8 mouse cellular contexts compared by ENCODE assay signal in genomic region chr12:59039971-59040844, GRCm38 (mm10). TPM values are rescaled to one million over a fixed set of nuclear protein-coding genes. Genes with fewer than 3 reads are reported as not detected.
DNase-seq lines count a peak whose midpoint lies in the region; ATAC-seq lines count a peak whose summit lies in the region.

No protein-coding gene starts in this region.

- WGBS in liver, embryonic 15.5 days (ENCODE audit: insufficient replicate concordance): 3% methylated on average over 23 of the region's 23 CpGs
- WGBS in neural tube, embryonic 11.5 days: 3% methylated on average over 23 of the region's 23 CpGs

- H3K9me3 ChIP-seq in liver, embryonic 15.5 days (replicated peaks): no peaks in the 10 kb centered on the region
- H3K9me3 ChIP-seq in neural tube, embryonic 11.5 days (ENCODE audit: control insufficient read depth, low read length): no peaks in the 10 kb centered on the region

- H3K27ac ChIP-seq in liver, embryonic 15.5 days (replicated peaks): peak overlapping the region; percentile 87
- peak overlapping the region; percentile 80 for H3K27ac ChIP-seq in neural tube, embryonic 11.5 days (ENCODE audit: low read depth, low read length)

- H3K4me1 ChIP-seq in liver, embryonic 15.5 days (replicated peaks): peaks cover 23% of the 10 kb centered on the region
- no peaks in the 10 kb centered on the region for H3K4me1 ChIP-seq in neural tube, embryonic 11.5 days (ENCODE audit: control insufficient read depth, insufficient read depth, low read length)

- no peaks in the 10 kb centered on the region for H3K27me3 ChIP-seq in liver, embryonic 15.5 days
- no peaks in the 10 kb centered on the region for H3K27me3 ChIP-seq in neural tube, embryonic 11.5 days (ENCODE audit: control insufficient read depth, insufficient read depth, low read length)

- H3K36me3 ChIP-seq in liver, embryonic 15.5 days (replicated peaks): peaks cover 32% of the 10 kb centered on the region
- peaks cover 2% of the 10 kb centered on the region for H3K36me3 ChIP-seq in neural tube, embryonic 11.5 days (ENCODE audit: control insufficient read depth, insufficient read depth, low read length)

- peak overlapping the region; percentile 28 for H3K4me3 ChIP-seq in liver, embryonic 15.5 days (replicated peaks)
- 0 out of 2 replicates have a peak overlapping the region, but pooled peaks have one; percentile 8 for H3K4me3 ChIP-seq in neural tube, embryonic 11.5 days (ENCODE audit: low read depth, low read length)

- ATAC-seq in inflammation-experienced regulatory T-cells, adult 6 months: peak; percentile 46
- peak; percentile 86 for ATAC-seq in liver, embryonic 15.5 days (ENCODE audit: insufficient read depth)
- peak; percentile 90 for ATAC-seq in neural tube, embryonic 11.5 days (ENCODE audit: insufficient read depth, low FRiP score, low TSS enrichment)
- no peak; the same call in 1 of the 2 replicates for ATAC-seq in erythroid progenitor cell, adult 5-6 weeks (replicated peaks; ENCODE audit: low FRiP score, poor library complexity, severe bottlenecking)

- H3K9ac ChIP-seq in liver, embryonic 15.5 days: no peak overlapping the region
- no peak overlapping the region; the same call in 1 of the 2 replicates for H3K9ac ChIP-seq in neural tube, embryonic 11.5 days (ENCODE audit: low read length)

- H3K4me2 ChIP-seq in liver, embryonic 15.5 days: peak overlapping the region; percentile 58
- H3K4me2 ChIP-seq in neural tube, embryonic 11.5 days (ENCODE audit: low read depth): peak overlapping the region; percentile 26

- DNase-seq in cerebellum, postnatal 10 days: peak; percentile 13 to 28
- no peak for DNase-seq in cerebellum, adult 11-12 months
- peak; percentile 51 for DNase-seq in c-Kit-negative CD71-positive TER-119-positive erythroid progenitor cells, embryonic 14.5 days (ENCODE audit: low read depth, low spot score)
- DNase-seq in gastrocnemius, postnatal 14 days: peak; percentile 6
- peak; percentile 78 for DNase-seq in neural tube, embryonic 11.5 days (ENCODE audit: low spot score)

- intact Hi-C loops in gastrocnemius, postnatal 14 days (cut with DNase I; ENCODE audit: low total_unique reads): no loop called here

RNA-seq across cellular contexts. Expression of gene Trappc6b, which starts 21.1 kb away (rescaled TPM):
- 10 to 100 TPM; 29.9 to 33.7 TPM for total RNA-seq in gastrocnemius, postnatal 14 days (2021)
- 100 to 1,000 TPM in 2 of 3 experiments, 10 to 100 TPM in 1; 70.3 to 103 (median 103) TPM for polyA plus RNA-seq in inflammation-experienced regulatory T-cells, adult 6 months (2017; shearing (Covaris generic))
- polyA plus RNA-seq in liver, embryonic 15.5 days (2015; fragmentation: Nextera tagmentation; extraction: Ambion mirVana): 46.7 and 50.4 TPM in 2 replicates
- 73.2 and 74.9 TPM in 2 replicates for polyA plus RNA-seq in neural tube, embryonic 11.5 days (2014; fragmentation: Nextera tagmentation; extraction: Ambion mirVana)
- total RNA-seq in erythroid progenitor cell, adult 5-6 weeks (2015; ENCODE audit: low replicate concordance): 57.3 and 74.6 TPM in 2 replicates
- total RNA-seq in erythroid progenitor cell, adult 5-6 weeks (2017; ENCODE audit: low replicate concordance): 44.2 and 45.4 TPM in 2 replicates

RNA-seq across cellular contexts. Expression of gene Pnn, which starts 26.5 kb away (rescaled TPM):
- 10 to 100 TPM; 14.9 to 18.2 TPM for total RNA-seq in gastrocnemius, postnatal 14 days (2021)
- 100 to 1,000 TPM in 2 of 3 experiments, 10 to 100 TPM in 1; 95.0 to 156 (median 100) TPM for polyA plus RNA-seq in inflammation-experienced regulatory T-cells, adult 6 months (2017; shearing (Covaris generic))
- polyA plus RNA-seq in liver, embryonic 15.5 days (2015; fragmentation: Nextera tagmentation; extraction: Ambion mirVana): 28.5 and 34.7 TPM in 2 replicates
- 96.0 and 101 TPM in 2 replicates for polyA plus RNA-seq in neural tube, embryonic 11.5 days (2014; fragmentation: Nextera tagmentation; extraction: Ambion mirVana)
- total RNA-seq in erythroid progenitor cell, adult 5-6 weeks (2015; ENCODE audit: low replicate concordance): 62.7 and 66.7 TPM in 2 replicates
- total RNA-seq in erythroid progenitor cell, adult 5-6 weeks (2017; ENCODE audit: low replicate concordance): 67.9 and 69.1 TPM in 2 replicates

RNA-seq across cellular contexts. Expression of gene Gemin2, which starts 27.0 kb away (rescaled TPM):
- 1 to 10 TPM; 4.6 to 5.1 TPM for total RNA-seq in gastrocnemius, postnatal 14 days (2021)
- polyA plus RNA-seq in inflammation-experienced regulatory T-cells, adult 6 months (2017; shearing (Covaris generic)): 10 to 100 TPM; 38.4 to 43.3 (median 39.6) TPM
- 15.7 and 17.7 TPM in 2 replicates for polyA plus RNA-seq in liver, embryonic 15.5 days (2015; fragmentation: Nextera tagmentation; extraction: Ambion mirVana)
- polyA plus RNA-seq in neural tube, embryonic 11.5 days (2014; fragmentation: Nextera tagmentation; extraction: Ambion mirVana): 21.8 and 26.2 TPM in 2 replicates
- total RNA-seq in erythroid progenitor cell, adult 5-6 weeks (2015; ENCODE audit: low replicate concordance): 12.2 and 14.4 TPM in 2 replicates
- 9.2 and 17.7 TPM in 2 replicates for total RNA-seq in erythroid progenitor cell, adult 5-6 weeks (2017; ENCODE audit: low replicate concordance)

RNA-seq across cellular contexts. Expression of gene Sec23a, which starts 28.4 kb away (rescaled TPM):
- total RNA-seq in gastrocnemius, postnatal 14 days (2021): 10 to 100 TPM; 42.9 to 43.4 TPM
- polyA plus RNA-seq in inflammation-experienced regulatory T-cells, adult 6 months (2017; shearing (Covaris generic)): 10 to 100 TPM; 30.8 to 34.0 (median 32.3) TPM
- polyA plus RNA-seq in liver, embryonic 15.5 days (2015; fragmentation: Nextera tagmentation; extraction: Ambion mirVana): 25.1 and 25.7 TPM in 2 replicates
- polyA plus RNA-seq in neural tube, embryonic 11.5 days (2014; fragmentation: Nextera tagmentation; extraction: Ambion mirVana): 105 and 109 TPM in 2 replicates
- 6.5 and 15.9 TPM in 2 replicates for total RNA-seq in erythroid progenitor cell, adult 5-6 weeks (2015; ENCODE audit: low replicate concordance)
- total RNA-seq in erythroid progenitor cell, adult 5-6 weeks (2017; ENCODE audit: low replicate concordance): 10.7 and 13.2 TPM in 2 replicates

RNA-seq across cellular contexts. Expression of gene Mia2, which starts 55.4 kb away (rescaled TPM):
- 10 to 100 TPM; 62.5 to 69.8 TPM for total RNA-seq in gastrocnemius, postnatal 14 days (2021)
- polyA plus RNA-seq in inflammation-experienced regulatory T-cells, adult 6 months (2017; shearing (Covaris generic)): 10 to 100 TPM; 19.0 to 34.2 (median 32.9) TPM
- 45.0 and 46.1 TPM in 2 replicates for polyA plus RNA-seq in liver, embryonic 15.5 days (2015; fragmentation: Nextera tagmentation; extraction: Ambion mirVana)
- 55.1 and 58.1 TPM in 2 replicates for polyA plus RNA-seq in neural tube, embryonic 11.5 days (2014; fragmentation: Nextera tagmentation; extraction: Ambion mirVana)
- total RNA-seq in erythroid progenitor cell, adult 5-6 weeks (2015; ENCODE audit: low replicate concordance): 89.4 and 98.9 TPM in 2 replicates
- 138 and 233 TPM in 2 replicates for total RNA-seq in erythroid progenitor cell, adult 5-6 weeks (2017; ENCODE audit: low replicate concordance)
